Mouse (Mus musculus): ENCODE data around the gene Tsga10ip. TPM values are rescaled to one million over a fixed set of nuclear protein-coding genes. Genes with fewer than 3 reads are reported as not detected.
A peak's percentile ranks its signal among the peaks of the same experiment; 100 is the strongest.

The Tsga10ip gene
- total and polyA plus RNA-seq, 3 experiments = 0.87 to 0.89 TPM; not detected in 1

DNA sequence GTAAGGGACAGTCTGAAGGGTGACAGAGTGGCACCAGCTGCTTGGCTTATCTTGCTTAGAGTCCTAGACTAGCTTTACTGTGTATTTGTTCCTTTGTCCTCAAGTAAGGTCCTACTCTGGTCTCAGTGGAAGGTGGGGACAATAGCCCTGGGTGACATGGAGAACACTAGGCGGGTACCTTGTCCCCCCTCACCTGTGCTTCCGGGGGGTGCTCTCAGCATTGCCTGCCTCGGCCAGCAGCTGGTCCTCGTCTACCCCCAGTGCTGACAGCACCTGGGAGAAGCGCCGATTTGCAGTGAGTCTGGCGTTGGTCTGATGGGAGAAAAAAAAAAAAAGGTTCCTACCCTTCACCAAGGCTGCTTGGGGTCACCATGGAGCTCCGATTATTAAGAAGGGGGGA is 11.9 kb downstream of the Tsga10ip start:
- Histone ChIP-seq H3K4me3 (replicated peaks in 1 of 3; ENCODE audit: low read depth in 2 of 3, low read length in 2 of 3, poor library complexity in 1 of 3) (peak overlapping the region; percentile 66 to 92 (median 74)), H3K4me1 (ENCODE audit: control insufficient read depth in 1 of 2, insufficient read depth in 2 of 2) (peaks cover 5 to 39% of the 10 kb centered on the region in 2 experiments), H3K79me2 (replicated peaks; ENCODE audit: control insufficient read depth, extremely low read depth, insufficient read depth, poor library complexity, severe bottlenecking) (peaks cover 28% of the 10 kb centered on the region), H3K36me3 (replicated peaks in 1 of 2; ENCODE audit: control insufficient read depth in 1 of 2, insufficient read depth in 1 of 2, low read length in 1 of 2) (peaks cover 5 to 23% of the 10 kb centered on the region in 2 experiments), H3K27me3 (replicated peaks) (no peaks in the 10 kb centered on the region), H3K9me3 (replicated peaks; ENCODE audit: low read length) (no peaks in the 10 kb centered on the region), H3K27ac (ENCODE audit: insufficient read depth, low read depth) (no peak overlapping the region), H3K4me2 (ENCODE audit: insufficient read depth, low read depth, poor library complexity, severe bottlenecking) (peak overlapping the region; percentile 80), H3K9ac (ENCODE audit: insufficient read depth, low read depth) (peak overlapping the region; percentile 96)
- in situ Hi-C loops (cut with MboI; ENCODE audit: low pct_ligation_motif_present, low pct_unique_long_range_greater_than_20kb, low sequenced_read_pairs) = no loop called here
- dilution Hi-C loops (cut with MboI; ENCODE audit: extremely low pct_ligation_motif_present, extremely low pct_unique_long_range_greater_than_20kb, low sequenced_read_pairs) = no loop called here
- no peak for DNase-seq (ENCODE audit: extremely low read depth)
- no peak for TF ChIP-seq BHLHE40 (IDR thresholded peaks at IDR 0.05; ENCODE audit: low read depth, low read length)

- Histone ChIP-seq H3K9me3 (replicated peaks; ENCODE audit: low read length) (no peaks in the 10 kb centered on the region), H3K27ac (ENCODE audit: insufficient read depth, low read depth) (peak overlapping the region; percentile 59; the same call in 1 of the 2 replicates), H3K4me2 (ENCODE audit: insufficient read depth, low read depth, poor library complexity, severe bottlenecking) (peak overlapping the region; percentile 80), H3K79me2 (replicated peaks; ENCODE audit: control insufficient read depth, extremely low read depth, insufficient read depth, poor library complexity, severe bottlenecking) (peaks cover 28% of the 10 kb centered on the region), H3K4me1 (ENCODE audit: control insufficient read depth in 1 of 2, insufficient read depth in 2 of 2) (peaks cover 5 to 39% of the 10 kb centered on the region in 2 experiments), H3K27me3 (replicated peaks) (no peaks in the 10 kb centered on the region), H3K9ac (ENCODE audit: insufficient read depth, low read depth) (peak overlapping the region; percentile 96), H3K36me3 (replicated peaks in 1 of 2; ENCODE audit: control insufficient read depth in 1 of 2, insufficient read depth in 1 of 2, low read length in 1 of 2) (peaks cover 11 to 30% of the 10 kb centered on the region in 2 experiments), H3K4me3 (replicated peaks in 1 of 3; ENCODE audit: low read depth in 2 of 3, low read length in 2 of 3, poor library complexity in 1 of 3) (peak overlapping the region; percentile 66 to 92 (median 74))
- DNase-seq (ENCODE audit: extremely low read depth) = peak; percentile 74
- in situ Hi-C loops (cut with MboI; ENCODE audit: low pct_ligation_motif_present, low pct_unique_long_range_greater_than_20kb, low sequenced_read_pairs) (no loop called here), dilution Hi-C loops (cut with MboI; ENCODE audit: extremely low pct_ligation_motif_present, extremely low pct_unique_long_range_greater_than_20kb, low sequenced_read_pairs) (no loop called here)
- TF ChIP-seq HCFC1 (IDR thresholded peaks at IDR 0.05; ENCODE audit: low read depth, low read length) = peak; percentile 60
- peak; percentile 85 for TF ChIP-seq ELF1 (IDR thresholded peaks at IDR 0.05; ENCODE audit: low read depth, low read length)
- TF ChIP-seq BHLHE40 (IDR thresholded peaks at IDR 0.05; ENCODE audit: low read depth, low read length) = no peak
- TF ChIP-seq ZMIZ1 (IDR thresholded peaks at IDR 0.05; ENCODE audit: low read depth, low read length) = peak; percentile 48; the same call in 1 of the 2 replicates
- no peak for TF ChIP-seq MAZ (IDR thresholded peaks at IDR 0.05; ENCODE audit: low read depth, low read length)
- TF ChIP-seq CHD2 (IDR thresholded peaks at IDR 0.05; ENCODE audit: low read length) = peak; percentile 92
- TF ChIP-seq NELFE (IDR thresholded peaks at IDR 0.05; ENCODE audit: low read depth, low read length) = peak; percentile 66
- TF ChIP-seq MYC (IDR thresholded peaks at IDR 0.05; ENCODE audit: low read depth, low read length) = peak; percentile 87
- peak; percentile 45 for TF ChIP-seq ETS1 (conservative IDR thresholded peaks at IDR 0.05; ENCODE audit: low read depth, low read length)
- peak; percentile 29 for TF ChIP-seq IRF4 (IDR thresholded peaks at IDR 0.05; ENCODE audit: low read depth, low read length)
- TF ChIP-seq TCF12 (IDR thresholded peaks at IDR 0.05; ENCODE audit: low read depth, low read length) = peak; percentile 77
- TF ChIP-seq SMC3 (IDR thresholded peaks at IDR 0.05; ENCODE audit: low read depth, low read length) = no peak
- peak; percentile 88 for TF ChIP-seq SIN3A (IDR thresholded peaks at IDR 0.05; ENCODE audit: low read length)
- peak; percentile 72 for TF ChIP-seq TBP (conservative IDR thresholded peaks at IDR 0.05; ENCODE audit: low read depth, low read length)
- TF ChIP-seq ZKSCAN1 (IDR thresholded peaks at IDR 0.05; ENCODE audit: borderline replicate concordance, low read depth, low read length) = no peak
- peak; percentile 85 for TF ChIP-seq MAX (IDR thresholded peaks at IDR 0.05; ENCODE audit: low read length)
- peak; percentile 78 for TF ChIP-seq POLR2A (IDR thresholded peaks at IDR 0.05; ENCODE audit: low read depth, low read length)
- TF ChIP-seq KAT2A (IDR thresholded peaks at IDR 0.05; ENCODE audit: insufficient replicate concordance, low read length) = 0 out of 2 replicates have a peak, but pooled peaks have one; percentile 51
- TF ChIP-seq E2F4 (IDR thresholded peaks at IDR 0.05; ENCODE audit: insufficient replicate concordance, low read depth, low read length) = 0 out of 2 replicates have a peak, but pooled peaks have one; percentile 14
- no peak for TF ChIP-seq GABPA (IDR thresholded peaks at IDR 0.05; ENCODE audit: insufficient replicate concordance, low read depth, low read length)
- 0 out of 2 replicates have a peak, but pooled peaks have one; percentile 51 for TF ChIP-seq MXI1 (IDR thresholded peaks at IDR 0.05; ENCODE audit: low read depth, low read length)
- no peak for TF ChIP-seq MEF2A (IDR thresholded peaks at IDR 0.05; ENCODE audit: borderline replicate concordance, low read depth, low read length)
- TF ChIP-seq POLR2AphosphoS2 (IDR thresholded peaks at IDR 0.05; ENCODE audit: low read depth, low read length) = peak; percentile 74; the same call in 1 of the 2 replicates
Measured at GRCm38 (mm10) chr19:5389647-5390046, 12.7 kb downstream of the Tsga10ip start.

Data from CH12.LX (cell line).